Mouse (Mus musculus) heart, postnatal 0 days (tissue): ENCODE measurements around the gene Chdh.

Experiments used
- CTCF ChIP-seq: IDR thresholded peaks from 2 replicates; pipeline ENCODE4 v1.5.1; 2016; ENCODE audit warnings: antibody characterized with exemption, control low read depth, low read depth
- EP300 ChIP-seq: IDR thresholded peaks from 2 replicates; pipeline ENCODE4 v1.6.1; 2016; ENCODE audit warnings: antibody characterized with exemption, low read depth

- TF ChIP-seq EP300 (no peak), CTCF (no peak)
Observed at GRCm38 (mm10) chr14:30015008-30015407, 6.2 kb downstream of the Chdh start.
